Mouse (Mus musculus) spleen, adult 2 months (tissue): ENCODE results near the gene Enpp5.

Experiments
- CTCF ChIP-seq: fragments of 200-500 bp; IDR thresholded peaks from 2 replicates; pipeline ENCODE4 v1.5.1; 2011; ENCODE audit warnings: mild to moderate bottlenecking, inconsistent platforms; ENCODE audit not compliant: insufficient read depth, insufficient read length, insufficient replicate concordance; ENCODE audit errors: extremely low read depth
- POLR2A ChIP-seq: fragments of 200-500 bp; IDR thresholded peaks from 2 replicates; pipeline ENCODE4 v1.6.1; 2011; ENCODE audit warnings: low read depth, low read length, inconsistent platforms

GRCm38 (mm10) chr17:44088226-44088625, 9.6 kb downstream of the Enpp5 start:
- TF ChIP-seq CTCF, result no peak
- no peak for TF ChIP-seq POLR2A
